Mouse (Mus musculus) cerebellum, postnatal 14 days (tissue): ENCODE data around the gene Gemin8.
A peak's percentile ranks its signal among the peaks of the same experiment; 100 is the strongest.

Experiments
- DNase-seq, 2 experiments: peaks; one replicate each; pipeline ENCODE4 v3.0.0; 2021; ENCODE audit warnings: mixed read lengths in 2 of 2

Gemin8 gene

DNA sequence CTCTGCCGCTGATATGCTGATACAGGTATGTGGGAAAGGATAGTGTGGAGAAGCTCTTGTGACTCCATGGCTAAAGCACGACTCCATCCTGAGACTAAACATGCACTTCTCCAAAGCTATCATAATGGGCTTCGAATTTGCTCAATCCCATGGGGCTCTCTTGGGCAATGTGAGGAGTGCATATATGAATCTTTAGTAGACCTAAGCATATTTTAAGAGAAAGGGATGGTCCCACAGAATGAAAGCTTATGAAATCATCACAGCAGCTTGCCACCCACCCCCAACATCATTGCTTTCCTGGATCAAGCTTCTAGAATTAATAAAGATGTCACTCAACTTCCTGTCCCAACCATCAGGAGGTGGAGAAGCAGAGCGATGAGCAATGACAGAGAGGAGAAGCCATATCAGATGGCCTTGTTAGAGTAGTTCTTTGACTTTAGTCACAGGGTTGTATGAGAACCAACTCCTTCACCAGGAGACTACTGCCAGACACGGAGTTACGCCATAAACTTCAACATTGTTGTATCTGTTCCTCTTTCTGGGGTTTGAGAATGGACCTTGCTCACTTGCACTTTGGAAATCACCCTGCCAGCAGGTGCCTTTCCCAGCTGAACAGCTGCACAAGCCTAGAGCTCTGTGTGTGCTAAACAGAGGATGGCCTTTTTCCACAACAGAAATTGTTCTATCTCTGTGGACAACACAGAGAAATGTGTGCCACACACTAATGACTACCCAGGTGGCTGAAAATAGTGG lies 60.4 kb downstream of the Gemin8 start:
- no peak for DNase-seq

DNA sequence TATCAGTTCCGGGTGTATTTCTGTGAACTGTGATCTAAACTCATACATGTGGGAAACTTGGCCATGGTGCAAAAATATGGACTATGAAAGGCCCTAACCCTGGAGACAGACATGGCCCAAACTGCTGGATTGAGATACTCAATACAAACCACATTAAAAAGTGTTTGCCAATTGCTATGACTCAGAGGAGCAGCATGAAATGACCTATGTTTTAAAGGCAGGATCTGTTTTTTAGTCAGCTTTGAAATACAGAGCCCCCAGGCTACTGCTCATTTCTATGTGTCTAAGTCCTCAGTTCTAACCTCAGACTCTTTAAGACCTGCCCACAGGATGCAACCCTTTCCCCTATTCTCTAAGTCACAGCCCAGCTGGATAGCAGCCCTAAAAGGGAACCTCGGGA lies 65.9 kb downstream of the Gemin8 start:
- DNase-seq, result no peak

DNA sequence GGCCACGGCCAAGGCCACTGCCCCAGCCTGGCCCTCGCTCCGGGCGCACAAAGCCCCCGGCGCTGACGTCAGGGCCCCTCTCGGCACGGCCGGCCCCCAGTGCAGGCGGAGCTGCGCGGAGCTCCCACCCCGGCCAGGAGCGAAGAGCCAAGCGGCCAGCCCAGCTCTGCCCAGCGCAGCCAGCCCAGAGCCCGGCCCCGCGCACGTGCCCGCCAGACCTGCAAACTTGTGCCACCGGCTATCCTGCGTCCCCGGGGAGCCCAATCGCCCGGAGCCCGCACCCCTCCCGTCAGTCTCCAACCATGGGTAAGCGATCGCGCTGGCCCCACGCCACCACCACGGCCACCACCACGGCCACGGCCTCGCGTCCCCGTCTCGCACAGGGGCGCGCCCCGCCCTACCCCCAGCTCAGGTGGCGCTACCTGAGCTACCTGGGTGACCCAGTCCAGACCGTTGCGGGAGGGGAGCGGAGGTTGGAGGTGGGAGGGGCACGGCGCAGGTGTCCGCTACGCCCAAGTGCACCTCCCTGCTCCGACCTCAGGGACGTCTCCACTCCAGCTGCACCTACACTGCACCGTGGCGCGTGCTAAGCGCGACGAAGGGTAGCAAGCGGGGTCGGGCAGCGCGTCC lies 68.7 kb downstream of the Gemin8 start, which contains the start of gene Gpm6b:
Gpm6b (plus strand) TSS at position 81 of the 630 bp plus-strand sequence.
- DNase-seq, result peak; percentile 60 to 76

- no peak for DNase-seq
Observed at GRCm38 (mm10) chrX:166239520-166239919, 69.3 kb downstream of the Gemin8 start.
